Mouse (Mus musculus): Measurements from ENCODE around the gene Crnkl1.

The Crnkl1 gene

DNA sequence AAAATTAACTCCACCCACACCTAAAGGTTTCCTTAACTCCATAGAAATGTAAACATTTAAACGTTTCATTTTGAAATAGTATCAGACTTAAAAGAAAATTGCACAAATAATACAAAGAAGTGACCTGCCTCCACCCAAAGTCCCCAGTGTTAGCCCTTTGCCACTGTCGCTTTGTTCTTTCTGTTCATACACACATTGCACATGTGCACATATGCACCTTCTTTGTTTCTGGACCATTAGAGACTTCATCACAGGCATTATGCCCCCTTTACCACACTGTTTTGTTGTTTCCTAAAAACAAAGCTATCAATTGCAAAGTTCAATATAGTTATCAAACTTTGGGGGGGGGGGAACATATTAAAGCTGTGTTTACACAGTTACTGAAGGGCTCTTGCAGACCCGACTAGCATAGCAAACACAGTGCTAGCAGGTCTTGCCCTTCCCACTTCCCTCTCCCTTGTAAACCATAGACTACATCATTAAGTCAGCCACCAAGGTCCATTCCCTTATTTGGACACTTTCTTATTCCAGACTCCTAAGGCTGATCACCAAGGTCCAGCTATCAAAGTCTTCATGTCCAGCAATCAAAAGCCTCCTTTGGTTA, 59.8 kb downstream of the Crnkl1 start:
- DNase-seq (ENCODE audit: low spot score): no peak

DNA sequence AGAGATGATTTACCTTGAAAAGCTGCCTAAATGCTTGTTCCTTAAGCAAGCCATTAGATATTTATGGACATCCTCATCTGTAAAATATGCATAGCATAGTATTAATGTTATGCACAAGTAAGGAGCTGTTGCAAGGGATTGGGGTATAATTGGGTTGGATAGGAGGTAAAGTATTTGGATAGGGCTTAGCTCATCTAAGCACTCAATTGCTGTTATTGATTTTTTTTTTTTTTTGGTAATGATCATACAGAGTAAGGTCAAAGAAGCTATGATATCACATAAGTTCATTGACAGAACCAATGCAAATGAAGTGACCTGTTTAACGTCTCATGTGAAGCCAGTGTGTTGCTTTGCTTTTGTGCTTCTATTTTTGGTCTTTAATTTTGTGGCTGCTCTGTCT, 60.9 kb downstream of the Crnkl1 start:
- DNase-seq (ENCODE audit: low spot score): no peak

DNA sequence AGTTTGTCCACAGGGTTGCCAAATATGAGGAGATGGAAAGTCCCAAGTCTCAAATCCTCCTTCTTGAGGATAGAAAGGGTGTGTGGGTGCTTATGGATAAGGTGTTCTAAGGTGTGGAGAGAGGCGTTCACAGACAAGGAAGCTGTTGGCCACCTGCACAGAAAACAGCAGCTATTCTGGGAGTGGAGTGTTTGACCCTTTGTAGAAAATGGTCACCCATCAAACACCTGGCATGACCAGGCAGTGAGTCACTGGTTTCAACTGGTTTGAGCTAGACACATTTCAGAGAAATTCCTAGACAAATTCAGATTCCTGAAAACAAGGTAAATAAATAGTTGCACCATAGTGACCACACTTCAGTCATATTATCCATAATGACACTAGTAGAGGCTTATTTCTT, 62.7 kb downstream of the Crnkl1 start:
- no peak for DNase-seq (ENCODE audit: low spot score)

DNA sequence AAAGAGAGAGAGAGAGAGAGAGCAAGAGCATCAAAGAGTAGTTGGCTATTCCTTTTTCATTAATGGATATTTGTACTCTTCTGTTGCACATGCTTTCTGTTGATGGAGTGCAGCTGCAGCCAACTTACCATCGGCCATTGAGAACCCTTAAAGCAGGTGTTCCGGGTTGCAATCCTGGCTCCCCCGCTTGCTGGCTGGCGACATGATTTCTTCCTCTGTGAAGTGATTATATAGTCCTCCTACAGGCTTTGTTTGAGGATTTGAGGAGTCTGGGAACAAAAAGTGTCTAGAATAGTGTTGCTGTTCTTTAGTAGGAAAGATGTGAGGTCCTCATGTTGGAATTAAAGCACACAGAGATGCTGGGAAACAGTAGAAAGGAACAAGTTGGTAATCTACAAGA, 63.5 kb downstream of the Crnkl1 start:
- DNase-seq (ENCODE audit: low spot score): no peak

Data from layer of hippocampus, adult 11-12 months (tissue).